ENCODE assay signal across 14 mouse cellular contexts in genomic region chr13:42976144-42976543, GRCm38 (mm10).
"Had no signal": no experiment of that assay in that cellular context is flagged by ENCODE, and none has a peak within 500 bp of the region (broad histone marks: within the 10 kb centered on the region; RNA-seq: fewer than 3 reads in every experiment).

No protein-coding gene starts in this region.

- H3K4me1 ChIP-seq: limb, embryonic 13.5 days; liver, embryonic 15.5 days had no signal

- H3K27me3 ChIP-seq: limb, embryonic 13.5 days; liver, embryonic 15.5 days; neural tube, embryonic 13.5 days had no signal

- H3K36me3 ChIP-seq: limb, embryonic 13.5 days; liver, embryonic 15.5 days; neural tube, embryonic 13.5 days had no signal

- H3K4me2 ChIP-seq: limb, embryonic 13.5 days; liver, embryonic 15.5 days; lung, embryonic 14.5 days; neural tube, embryonic 13.5 days had no signal

- DNase-seq: kidney, adult 8-10 months; kidney, postnatal 36 days; left cerebral cortex, postnatal 4 days; lung, embryonic 14.5 days; lung, postnatal 10 days; midbrain, embryonic 14.5 days; right cerebral cortex, adult 18-20 months had no signal

- H3K27ac ChIP-seq: kidney, postnatal 0 days; limb, embryonic 13.5 days; liver, embryonic 15.5 days; macrophage; neural tube, embryonic 13.5 days; stomach, postnatal 0 days had no signal

- ATAC-seq: intestine, postnatal 0 days had no signal

- H3K9ac ChIP-seq: limb, embryonic 13.5 days; liver, embryonic 15.5 days; lung, embryonic 14.5 days; neural tube, embryonic 13.5 days had no signal

- H3K9me3 ChIP-seq: limb, embryonic 13.5 days; liver, embryonic 15.5 days; neural tube, embryonic 13.5 days had no signal

- H3K4me3 ChIP-seq: limb, embryonic 13.5 days; liver, embryonic 15.5 days; neural tube, embryonic 13.5 days had no signal
